Mouse (Mus musculus) heart, postnatal 36 days (tissue): Measurements from ENCODE around the gene Npdc1. TPM values are rescaled to one million over a fixed set of nuclear protein-coding genes. Genes with fewer than 3 reads are reported as not detected.
A peak's percentile ranks its signal among the peaks of the same experiment; 100 is the strongest.

ENCODE experiments used
- DNase-seq, 2 experiments: peaks; one replicate each; pipeline ENCODE4 v3.0.0; 2021 to 2022
- intact Hi-C: fragments of 180-260 bp; cut with DNase I; formaldehyde crosslinking; loops from one replicate; pipeline ENCODE4 v1.15.1; 2025
- total RNA-seq, 2 experiments: library from RNA; stranded (reverse); gene quantifications; 2 replicates each; pipeline ENCODE4 v1.2.3; 2021

Npdc1 gene
- total RNA-seq: 10 to 100 TPM; 27.3 to 27.8 TPM

DNA sequence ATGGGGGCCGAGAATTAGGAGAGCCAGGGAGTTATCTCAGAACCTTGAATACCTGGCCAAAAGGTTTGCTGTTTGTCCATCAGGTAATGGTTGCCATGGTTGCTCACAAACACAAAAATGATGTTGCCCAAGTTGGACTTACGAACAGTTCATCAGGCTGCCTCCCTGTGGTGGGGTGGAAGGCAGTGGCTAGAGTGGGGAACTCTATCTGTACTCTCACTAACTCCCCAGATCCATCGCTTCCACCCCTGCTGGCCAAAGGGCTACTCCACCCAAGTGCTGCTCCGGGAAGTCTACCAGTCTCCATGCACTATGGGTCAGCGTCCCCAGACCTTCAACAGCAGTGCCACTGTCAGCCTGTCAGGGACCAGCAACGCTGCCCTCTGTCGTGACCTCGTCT, at the start of gene Npdc1:
Gene Npdc1, plus strand, starts transcription at position 301 of the 400 bp plus-strand sequence.
- DNase-seq: no peak
- intact Hi-C loops: loop anchor here (5.0 kb wide), 1 partner anchor 117 kb away; no protein-coding TSS in a partner anchor

DNA sequence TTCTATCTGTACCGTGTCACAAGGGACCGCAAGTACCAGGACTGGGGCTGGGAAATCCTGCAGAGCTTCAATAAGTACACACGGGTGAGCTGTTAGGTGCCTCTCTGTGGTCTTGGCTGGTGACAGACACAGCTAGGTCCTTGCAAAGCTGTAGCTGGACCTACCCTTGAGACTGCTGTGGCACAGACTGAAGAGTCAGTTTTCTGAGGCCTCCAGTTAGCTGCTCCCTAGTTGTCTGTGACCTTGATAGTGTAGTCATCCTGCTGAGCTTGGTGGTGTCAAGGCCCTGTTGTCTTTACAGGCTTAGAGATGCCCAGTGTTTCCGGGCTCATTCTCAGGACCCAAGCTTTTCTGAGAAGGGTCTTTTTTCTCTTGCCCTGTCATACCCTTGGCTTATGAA, 49.7 kb upstream of the Npdc1 start:
- intact Hi-C loops: no loop called here
- DNase-seq: no peak

DNA sequence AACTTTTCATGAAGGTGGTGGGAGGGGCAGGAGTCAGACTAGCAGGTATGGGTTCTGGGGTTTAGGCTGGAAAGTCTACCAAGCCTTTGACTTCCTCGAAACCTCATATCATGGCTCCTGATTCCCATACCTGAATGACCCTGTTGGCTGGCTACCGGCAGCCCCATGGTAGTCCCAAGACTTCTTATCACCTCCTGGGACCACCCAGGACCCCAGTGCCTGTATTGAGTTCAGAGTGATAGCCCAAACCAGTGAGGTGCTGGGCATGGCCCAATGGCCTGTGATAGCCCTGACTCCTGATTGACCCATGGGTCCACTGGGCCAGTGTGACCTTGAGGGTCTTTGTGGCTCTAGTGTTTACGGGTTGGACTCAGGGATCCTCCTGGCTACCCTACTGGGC, 48.5 kb upstream of the Npdc1 start:
- DNase-seq: no peak
- intact Hi-C loops: no loop called here

DNA sequence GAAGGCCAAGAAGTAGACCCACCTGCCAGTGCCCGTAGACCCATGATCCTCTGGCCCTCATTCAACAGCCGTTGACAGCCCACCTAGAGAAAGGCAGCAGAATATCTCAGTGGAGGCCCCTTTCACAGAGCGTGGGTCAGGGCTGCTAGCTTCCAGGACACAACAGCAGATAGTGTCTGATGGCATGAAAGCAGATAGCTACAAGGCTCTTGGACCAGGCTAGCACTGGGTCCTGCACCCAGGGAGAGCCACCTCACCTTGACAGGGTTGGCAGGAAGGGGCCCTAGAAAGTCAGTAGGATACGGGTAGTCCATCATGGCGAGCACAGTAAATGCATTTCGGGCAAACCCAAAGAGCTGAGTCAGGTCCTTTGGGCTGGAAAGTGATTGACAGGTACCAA, 44.9 kb upstream of the Npdc1 start:
- intact Hi-C loops: no loop called here
- no peak for DNase-seq

DNA sequence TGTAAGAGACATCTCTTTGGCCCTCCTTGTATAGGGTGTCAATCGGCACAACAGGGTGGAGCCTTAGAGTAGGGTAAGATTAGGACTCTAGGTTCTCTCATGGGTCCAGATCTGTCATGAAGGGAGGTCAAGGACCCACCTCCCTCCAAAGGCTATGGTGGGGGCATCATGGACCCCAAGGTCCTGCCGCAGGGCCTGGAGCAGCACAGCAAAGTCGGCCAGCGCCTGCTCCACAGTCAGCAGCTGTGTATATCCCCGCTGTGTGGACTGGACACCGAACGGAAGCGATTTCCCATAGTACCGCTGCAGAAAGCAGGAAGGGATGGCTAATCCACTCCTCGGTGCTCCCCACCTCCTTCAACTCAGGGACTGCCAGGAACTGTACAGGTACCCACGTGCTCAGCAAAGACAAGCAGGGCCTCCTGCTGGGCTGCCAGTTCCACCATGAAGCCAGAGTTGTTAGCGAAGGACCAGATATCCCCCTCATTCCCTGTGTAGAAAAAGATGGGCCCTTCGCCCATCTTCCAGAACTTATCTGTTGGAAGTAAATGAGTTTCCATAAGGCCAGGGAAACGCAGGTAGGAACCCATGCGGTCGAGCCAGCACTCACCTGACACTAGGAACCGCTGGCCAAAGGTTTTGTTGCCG, 43.6 kb upstream of the Npdc1 start:
- intact Hi-C loops: no loop called here
- DNase-seq: no peak

DNA sequence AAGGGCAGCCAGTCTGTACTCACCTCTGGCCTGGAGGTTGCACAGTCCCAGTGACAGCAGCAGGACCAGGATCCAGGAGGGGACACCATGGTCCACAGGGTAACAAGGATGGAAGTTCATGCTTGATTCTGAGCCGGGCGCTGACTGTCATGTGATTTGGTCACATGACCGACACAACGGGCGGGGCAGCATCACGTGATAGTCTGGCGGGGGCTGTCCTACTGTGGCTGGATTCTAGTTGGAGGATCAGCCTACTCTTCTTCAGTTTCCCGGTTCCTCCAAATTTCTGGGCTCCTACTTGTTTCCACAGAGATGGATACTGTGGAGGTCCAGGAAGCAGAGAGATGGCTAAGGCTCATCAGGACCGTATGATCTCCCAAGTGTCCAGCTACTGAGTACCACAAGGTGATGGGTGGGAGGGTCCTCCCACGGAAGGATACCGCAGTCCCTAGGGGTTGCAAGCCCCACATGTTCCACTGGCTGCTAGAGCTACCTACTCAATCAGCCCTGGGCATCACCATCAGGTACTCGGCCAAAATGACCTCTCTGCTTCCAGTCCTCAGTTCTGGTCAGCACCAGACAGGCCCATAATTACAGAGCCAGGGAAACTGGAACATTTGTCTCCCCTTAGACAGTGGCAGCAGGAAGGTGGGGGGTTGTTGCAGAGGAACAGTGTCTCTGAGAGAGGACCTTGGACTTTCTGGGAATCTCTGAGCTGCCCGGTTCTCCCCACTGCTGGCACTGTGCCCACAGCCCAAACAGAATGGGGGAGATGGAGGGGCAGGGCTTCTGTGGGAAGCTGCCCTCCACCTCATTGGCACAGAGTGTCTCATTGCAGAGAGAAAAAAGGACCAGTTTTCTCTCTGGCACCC, 42.7 kb upstream of the Npdc1 start, which contains the start of gene Dpp7:
Gene Dpp7, minus strand, starts transcription at position 152 of the 872 bp plus-strand sequence.
- intact Hi-C loops: no loop called here
- peak; percentile 69 to 75 for DNase-seq

DNA sequence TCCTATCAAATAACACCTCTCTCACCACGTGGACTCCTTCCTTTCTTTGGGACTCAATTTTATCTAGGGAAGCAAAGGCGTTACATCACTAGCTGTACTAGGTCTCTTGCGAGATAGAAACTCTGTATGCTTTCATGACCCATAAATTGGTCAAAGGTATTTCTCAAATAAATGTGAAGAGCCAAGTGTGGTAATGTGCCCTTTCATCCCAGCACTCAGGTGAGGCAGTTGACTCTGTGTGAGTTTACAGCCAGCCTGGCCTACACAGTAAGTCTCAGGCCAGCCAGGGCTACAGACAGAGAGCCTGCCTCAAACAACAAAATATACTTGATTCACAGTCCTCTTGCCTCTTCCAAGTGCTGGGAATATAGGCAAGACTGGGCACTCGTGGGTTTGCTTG, 39.3 kb upstream of the Npdc1 start:
- DNase-seq: no peak
- intact Hi-C loops: no loop called here

DNA sequence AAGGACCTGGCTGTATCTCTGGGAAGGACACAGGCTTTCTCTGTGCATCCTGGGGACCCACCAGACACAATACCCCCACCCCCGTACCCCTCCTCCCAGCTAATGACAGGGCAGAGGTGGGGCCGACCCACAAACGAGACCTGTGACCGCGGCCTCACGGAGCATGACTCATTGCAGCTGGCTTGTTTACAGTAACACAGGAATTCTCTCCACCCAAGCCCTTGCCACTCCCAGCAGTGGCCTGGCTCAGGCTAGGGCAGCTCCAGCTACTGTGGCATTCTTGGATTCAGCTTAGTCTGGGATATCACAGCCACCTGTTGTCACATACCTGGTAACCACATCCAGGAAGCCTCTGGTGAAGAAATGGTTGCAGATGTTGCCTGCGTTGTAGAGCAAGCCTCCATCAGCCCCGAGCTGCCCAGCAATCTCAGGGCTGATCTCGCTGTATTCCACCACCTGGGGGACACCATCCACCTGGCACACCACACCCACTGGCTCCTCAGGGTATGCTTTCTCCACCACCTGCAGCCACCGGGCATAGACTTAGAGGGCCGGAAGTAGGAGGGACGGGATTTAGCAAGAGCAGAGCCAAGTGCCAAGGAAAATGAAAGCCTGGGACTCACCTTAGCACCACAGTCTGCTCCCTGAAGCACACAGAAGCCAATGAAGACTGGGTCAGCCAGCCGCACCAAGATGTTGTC, 35.5 kb upstream of the Npdc1 start:
- DNase-seq: no peak
- intact Hi-C loops: no loop called here

DNA sequence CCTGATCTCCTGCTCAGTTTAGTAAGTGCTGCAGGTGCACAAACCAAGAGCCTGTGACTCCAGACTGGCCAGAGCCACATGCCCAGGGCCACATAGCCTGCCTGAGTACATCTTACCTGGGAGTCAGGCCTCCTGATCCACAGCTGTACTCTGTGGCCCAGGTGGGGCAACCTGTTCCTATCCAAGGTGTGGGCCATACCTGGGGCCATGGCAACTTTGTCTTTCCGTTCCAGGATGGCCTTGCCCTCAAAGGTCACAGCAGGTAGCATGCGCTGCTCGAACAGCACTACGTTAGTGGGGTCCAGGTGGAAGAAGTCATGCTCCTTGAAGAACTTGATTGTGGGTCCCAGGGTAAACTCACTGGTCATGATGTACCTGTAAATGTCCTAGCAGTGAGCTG, 34.8 kb upstream of the Npdc1 start:
- intact Hi-C loops: no loop called here
- no peak for DNase-seq

DNA sequence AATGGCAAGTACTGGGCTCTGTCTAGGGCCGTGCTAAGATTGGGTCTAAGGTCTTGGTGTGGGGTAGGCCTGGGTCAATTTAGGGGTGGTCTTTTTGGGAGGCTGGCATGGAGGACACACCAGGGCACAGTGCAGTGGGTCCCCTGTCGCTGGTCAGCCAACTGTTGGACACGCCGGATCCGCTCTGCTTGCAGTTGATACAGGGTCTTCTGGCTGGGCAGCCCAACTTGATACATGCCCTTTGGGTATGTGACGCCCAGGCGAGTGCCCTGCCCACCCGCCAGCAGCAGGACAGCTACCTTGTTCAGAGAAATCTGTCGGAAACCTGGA, 34.4 kb upstream of the Npdc1 start:
- intact Hi-C loops: no loop called here
- no peak for DNase-seq

DNA sequence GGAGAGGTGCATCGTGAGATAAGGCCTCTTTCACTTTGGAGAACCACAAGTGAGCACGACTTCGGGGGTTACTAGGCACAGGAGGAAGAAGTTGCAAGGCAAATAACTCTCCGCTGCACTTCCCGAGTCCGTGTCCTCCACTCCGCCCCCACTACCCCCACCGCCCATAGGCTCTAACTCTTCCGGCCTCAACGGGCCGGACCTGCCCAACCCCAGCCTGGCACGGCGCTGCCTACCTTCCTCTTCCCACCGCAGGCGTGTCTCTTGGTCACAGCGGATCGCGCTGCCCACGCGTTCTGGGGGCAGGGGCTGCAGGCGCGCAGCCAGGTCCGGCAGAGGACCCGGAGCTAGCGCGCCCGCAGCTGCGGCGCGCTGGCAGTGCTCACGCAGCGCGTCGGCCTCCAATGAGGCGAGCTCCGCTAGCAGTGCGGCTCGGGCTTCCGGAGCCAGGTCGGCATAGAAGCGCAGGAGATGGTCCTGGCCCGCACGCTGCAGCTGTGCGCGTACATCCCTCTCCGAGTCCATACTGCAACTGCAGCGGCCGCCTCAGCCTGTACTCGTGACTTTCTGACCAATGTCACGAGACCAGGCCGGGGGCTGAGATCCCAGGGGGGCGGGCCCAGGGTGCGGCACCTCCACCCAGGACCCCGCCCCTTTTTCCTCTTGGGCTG, 33.9 kb upstream of the Npdc1 start, which contains the start of gene Uap1l1:
Gene Uap1l1, minus strand, starts transcription at position 592 of the 671 bp plus-strand sequence.
- DNase-seq: peak; percentile 78 to 80
- intact Hi-C loops: no loop called here

DNA sequence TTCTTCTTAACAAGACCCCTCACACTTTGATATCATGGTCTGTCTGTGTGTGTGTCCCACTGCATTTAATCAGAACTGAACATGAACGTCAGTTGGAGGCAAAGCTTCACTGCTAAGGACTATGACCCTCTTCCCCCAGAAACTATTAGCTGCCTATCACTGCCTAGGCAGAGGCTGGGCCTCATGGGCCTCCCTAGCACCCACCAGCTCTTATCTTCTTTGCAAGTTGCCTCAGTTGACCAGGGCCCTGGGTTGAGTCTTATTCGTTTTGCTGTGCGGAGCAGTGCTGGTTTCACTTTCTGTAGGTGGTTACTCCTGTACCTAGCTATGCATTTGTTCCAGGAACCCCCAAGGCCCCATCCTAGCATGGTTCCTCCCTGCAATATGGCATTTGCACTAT, 29.2 kb upstream of the Npdc1 start:
- no peak for DNase-seq
- intact Hi-C loops: no loop called here

DNA sequence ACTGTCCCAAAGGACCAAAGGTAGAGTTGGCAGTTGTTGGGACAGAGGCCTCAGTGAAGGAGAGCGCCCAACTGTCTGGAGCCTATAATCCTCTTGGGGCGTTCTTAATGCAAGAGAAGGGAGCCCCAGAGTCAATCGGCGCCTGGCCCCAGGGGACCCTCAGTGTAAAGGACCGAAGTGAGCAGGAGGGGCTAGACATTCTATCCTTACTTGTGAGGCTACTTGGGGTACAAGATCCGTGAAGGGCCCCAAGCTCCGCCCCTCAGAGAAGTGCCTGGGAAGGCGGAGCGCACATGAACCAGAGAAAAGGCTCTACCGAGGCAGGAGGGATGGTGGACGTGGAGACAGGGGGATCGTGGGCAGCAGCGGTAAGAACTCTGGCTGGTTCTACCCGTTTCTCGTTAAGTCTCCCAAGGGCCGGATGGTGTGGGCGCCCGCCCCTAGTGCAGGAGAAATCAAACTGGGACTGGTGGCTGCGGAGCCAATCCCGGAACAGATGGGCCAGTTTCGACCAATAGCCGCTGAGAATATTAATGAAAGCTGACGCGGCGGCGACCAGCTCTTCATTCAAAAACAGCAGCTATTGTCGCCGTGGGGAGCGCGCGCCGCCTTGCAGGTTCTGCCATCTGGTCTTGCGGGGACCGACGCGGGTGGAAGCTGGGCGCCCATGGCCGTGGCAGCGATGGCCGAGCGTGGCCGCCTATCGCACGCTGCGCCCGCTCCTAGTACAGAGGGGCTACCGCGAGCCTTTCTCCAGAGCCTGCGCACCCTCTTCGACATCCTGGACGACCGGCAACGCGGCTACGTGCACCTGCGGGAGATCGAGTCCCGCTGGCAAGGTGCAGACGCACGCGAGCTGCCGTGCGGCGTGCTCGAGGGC, 27.1 kb upstream of the Npdc1 start, which contains the start of gene Sapcd2:
Gene Sapcd2, plus strand, starts transcription at position 558 of the 880 bp plus-strand sequence.
- intact Hi-C loops: no loop called here
- peak; percentile 79 to 80 for DNase-seq

DNA sequence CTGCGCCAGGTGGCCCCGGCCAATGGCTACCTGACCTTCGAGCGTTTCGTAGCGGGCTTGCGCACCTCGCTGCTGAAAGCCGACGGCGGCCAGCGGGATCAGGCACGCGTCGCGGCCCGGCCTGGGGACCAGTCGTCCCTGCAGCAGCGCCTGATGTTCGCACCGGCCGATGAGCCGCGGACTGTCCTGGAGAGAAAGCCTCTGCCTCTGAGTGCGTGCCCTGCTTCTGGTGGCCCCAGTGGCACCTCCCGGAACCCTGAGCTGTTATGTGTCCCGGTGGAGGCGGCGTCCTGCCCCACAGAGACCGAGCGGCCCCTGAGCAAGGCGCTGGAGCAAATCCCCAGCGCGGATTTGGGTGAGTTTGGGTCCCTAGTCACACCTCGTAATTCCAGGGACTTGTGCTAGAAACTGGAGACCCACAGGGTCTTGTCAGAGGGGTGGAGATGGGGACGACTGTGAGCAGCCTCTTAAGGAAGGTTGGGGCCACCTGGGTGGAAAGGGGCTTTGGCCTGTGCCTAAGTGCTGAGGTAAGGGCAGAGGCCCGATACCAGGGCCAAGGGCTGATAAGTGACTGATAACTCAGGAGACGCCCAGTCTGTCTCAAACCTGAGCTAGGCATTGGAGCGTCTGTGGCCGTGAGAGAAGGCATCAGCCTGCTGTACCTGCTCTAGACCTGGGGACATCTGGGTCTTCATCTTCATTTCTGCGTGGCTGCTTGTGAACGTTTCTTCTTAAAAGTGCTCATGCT, 26.3 kb upstream of the Npdc1 start:
- DNase-seq: no peak
- intact Hi-C loops: no loop called here

DNA sequence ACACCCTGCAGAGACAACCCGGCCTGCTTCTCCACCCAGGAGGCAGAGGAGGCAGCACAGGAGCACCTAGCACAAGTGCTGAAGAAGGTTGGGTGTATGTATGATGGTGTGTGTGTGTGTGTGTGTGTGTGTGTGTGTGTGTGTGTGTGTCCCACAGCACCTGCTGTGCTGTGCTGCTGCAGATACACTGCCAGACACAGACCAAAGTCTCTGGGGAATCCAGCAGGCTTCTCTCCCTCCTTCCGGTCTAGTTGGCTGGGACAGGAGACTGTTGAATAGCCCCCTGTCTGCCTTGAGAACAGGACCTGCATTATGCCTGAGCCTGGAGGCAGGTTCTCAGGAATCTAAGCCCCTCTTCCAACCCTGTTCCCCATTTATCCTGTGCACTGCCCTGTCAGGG, 25.7 kb upstream of the Npdc1 start:
- intact Hi-C loops: no loop called here
- no peak for DNase-seq

DNA sequence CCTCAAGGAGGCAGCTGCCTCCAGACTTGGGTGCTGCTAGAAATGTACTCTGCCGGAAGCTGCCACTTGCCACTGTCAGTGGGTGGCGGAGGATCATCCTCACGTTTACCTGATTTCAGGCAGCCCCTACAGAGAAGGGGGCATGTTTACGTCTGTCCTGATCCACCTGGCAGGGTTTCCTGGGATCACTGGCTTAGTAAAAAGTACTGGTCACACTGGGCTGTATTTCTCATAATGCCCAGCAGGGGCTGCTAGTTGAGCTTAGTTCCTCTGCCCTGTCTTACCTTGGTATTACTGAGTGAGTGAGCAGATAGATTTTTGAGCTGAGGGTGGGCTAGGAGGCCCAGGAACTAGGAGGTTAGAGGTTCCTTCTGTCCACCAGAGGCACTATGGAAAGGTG, 22.6 kb upstream of the Npdc1 start:
- intact Hi-C loops: loop anchor here (2.0 to 5.0 kb wide), 2 partner anchors 36 to 50 kb away; no protein-coding TSS in a partner anchor
- DNase-seq: peak; percentile 61 to 67

DNA sequence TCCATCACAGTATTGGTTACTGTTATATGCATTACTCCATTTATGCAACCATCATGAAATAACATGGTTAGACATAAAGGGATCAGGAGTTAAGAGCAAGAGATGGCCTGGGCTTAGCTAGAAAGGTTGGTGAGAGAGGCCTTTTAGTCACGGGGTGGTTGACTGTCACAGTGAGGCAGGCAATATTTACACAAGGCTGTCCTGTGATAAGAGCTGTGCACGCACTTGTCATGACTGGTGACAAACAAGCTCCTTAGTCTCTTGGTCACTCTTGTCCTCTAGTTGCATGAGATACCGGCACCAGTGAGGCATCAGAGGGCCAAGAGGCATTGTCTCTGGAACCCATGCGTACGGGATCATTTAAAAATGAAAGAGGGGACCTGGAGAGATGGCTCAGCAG, 14.7 kb upstream of the Npdc1 start:
- DNase-seq: no peak
- intact Hi-C loops: no loop called here

DNA sequence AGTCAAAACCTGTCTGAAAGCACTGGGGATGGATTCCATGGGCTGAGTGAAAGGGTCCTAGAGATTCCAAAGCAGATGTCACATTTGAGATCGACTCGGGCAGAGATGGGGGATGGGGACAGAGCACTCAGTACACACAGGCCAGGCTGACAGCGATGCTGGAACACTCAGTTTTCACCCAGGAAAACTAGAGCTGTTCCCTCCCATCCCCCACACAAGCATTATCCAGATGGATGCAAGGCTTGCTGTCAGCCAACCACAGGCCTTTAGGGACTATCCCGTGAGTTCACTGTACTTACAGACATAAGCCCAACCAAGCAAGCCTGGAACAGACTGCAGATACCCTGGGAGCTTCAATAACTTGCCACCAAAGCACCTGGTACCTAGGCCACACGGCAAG, 7.9 kb upstream of the Npdc1 start:
- intact Hi-C loops: no loop called here
- no peak for DNase-seq
